In the genomic region with DNA sequence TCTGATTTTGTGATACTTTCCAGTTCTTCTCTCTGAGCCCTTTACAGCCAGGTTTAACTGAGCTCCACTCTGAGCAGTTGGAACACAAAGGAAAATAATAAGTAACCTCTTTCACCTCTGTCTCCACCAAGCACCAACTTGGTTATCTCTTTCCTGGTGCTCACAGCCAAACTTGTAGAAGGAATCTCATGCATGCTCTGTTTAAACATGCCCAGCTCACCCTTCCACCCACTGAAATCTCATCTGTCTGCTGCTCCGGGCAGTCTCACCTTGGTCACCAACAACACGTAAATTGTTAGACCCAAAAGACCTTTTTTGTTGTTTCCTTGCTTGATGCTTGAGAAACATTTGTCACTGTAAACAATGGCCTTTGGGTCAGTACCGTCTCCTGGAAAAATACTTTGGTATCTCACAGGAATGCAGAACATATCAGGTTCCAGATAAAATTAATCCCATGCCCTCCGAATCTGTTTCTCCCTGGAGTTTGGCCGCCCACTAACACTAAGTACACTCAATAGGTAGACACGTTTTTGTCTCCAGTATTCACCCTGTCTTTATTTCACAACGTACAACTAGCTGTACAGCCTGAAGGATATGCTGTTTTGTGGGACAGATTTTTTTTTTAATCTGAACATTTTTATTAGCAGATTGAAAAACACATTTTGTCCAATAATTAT, we compare ENCODE assay signal across 17 mouse cellular contexts.
"Had no signal": no experiment of that assay in that cellular context is flagged by ENCODE, and none has a peak within 500 bp of the region (broad histone marks: within the 10 kb centered on the region; RNA-seq: fewer than 3 reads in every experiment).

No protein-coding gene starts in this region.

- H3K27ac ChIP-seq: kidney, postnatal 0 days; layer of hippocampus, adult 2 months; left cerebral cortex, adult 2 months; limb, embryonic 15.5 days; liver, embryonic 12.5 days; midbrain, embryonic 10.5 days; neural tube, embryonic 13.5 days had no signal

- H3K9me3 ChIP-seq: limb, embryonic 15.5 days; liver, embryonic 12.5 days; midbrain, embryonic 10.5 days; neural tube, embryonic 13.5 days had no signal

- H3K4me2 ChIP-seq: limb, embryonic 15.5 days; liver, embryonic 12.5 days; lung, embryonic 14.5 days; neural tube, embryonic 13.5 days had no signal

- H3K27me3 ChIP-seq: limb, embryonic 15.5 days; liver, embryonic 12.5 days; neural tube, embryonic 13.5 days had no signal

- H3K9ac ChIP-seq: limb, embryonic 15.5 days; liver, embryonic 12.5 days; lung, embryonic 14.5 days; neural tube, embryonic 13.5 days had no signal

- H3K4me3 ChIP-seq: layer of hippocampus, adult 2 months; left cerebral cortex, adult 2 months; limb, embryonic 15.5 days; liver, embryonic 12.5 days; midbrain, embryonic 10.5 days; neural tube, embryonic 13.5 days had no signal

- ATAC-seq: liver, embryonic 12.5 days; midbrain, embryonic 16.5 days had no signal

- H3K4me1 ChIP-seq: limb, embryonic 15.5 days; liver, embryonic 12.5 days; midbrain, embryonic 10.5 days; neural tube, embryonic 13.5 days had no signal

- H3K36me3 ChIP-seq: limb, embryonic 15.5 days; liver, embryonic 12.5 days; midbrain, embryonic 10.5 days; neural tube, embryonic 13.5 days had no signal

- DNase-seq: kidney, postnatal 4 days; lung, embryonic 14.5 days; lung, postnatal 10 days; lung, postnatal 4 days; retina, postnatal 1 day; right cerebral cortex, postnatal 4 days; spleen, adult 18-20 months; thymus, adult 18-20 months; thymus, postnatal 14 days had no signal
